Mouse (Mus musculus) neural tube, postnatal 0 days (tissue): Measurements from ENCODE around the gene Gm1110. TPM values are rescaled to one million over a fixed set of nuclear protein-coding genes. Genes with fewer than 3 reads are reported as not detected.

Source experiments
- polyA plus RNA-seq: library from polyadenylated mRNA; unstranded; fragments of >200 nt; fragmentation: Nextera tagmentation; extraction: Ambion mirVana; gene quantifications from 2 replicates; pipeline ENCODE4 v1.2.1, GENCODE M21; 2015

Gene Gm1110
- polyA plus RNA-seq = not detected in 2 replicates

GRCm38 (mm10) chr9:26922909-26923526 lies at the start of gene Gm1110:
TSS of gene Gm1110 (minus strand) at chr9:26923111.

GRCm38 (mm10) chr9:26860751-26861150 lies 62.2 kb downstream of the Gm1110 start, which contains the start of gene Glb1l3:
TSS of gene Glb1l3 (minus strand) at chr9:26860890.

Other genes starting within 250 kb of the Gm1110 start
- 37.1 and 44.2 TPM in 2 replicates for gene B3gat1, start 189.4 kb downstream of the Gm1110 start, polyA plus RNA-seq
- gene Glb1l2, start 116.6 kb downstream of the Gm1110 start, polyA plus RNA-seq = 1.8 and 2.0 TPM in 2 replicates
- not detected in 2 replicates for gene Glb1l3, start 62.2 kb downstream of the Gm1110 start, polyA plus RNA-seq
- gene Acad8, start 76.5 kb upstream of the Gm1110 start, polyA plus RNA-seq = 23.7 and 28.8 TPM in 2 replicates
- 140 and 141 TPM in 2 replicates for gene Thyn1, start 76.6 kb upstream of the Gm1110 start, polyA plus RNA-seq
- gene Vps26b, start 107.0 kb upstream of the Gm1110 start, polyA plus RNA-seq = 67.4 and 72.2 TPM in 2 replicates
- gene Ncapd3, start 107.1 kb upstream of the Gm1110 start, polyA plus RNA-seq = 8.0 and 8.7 TPM in 2 replicates
- 35.9 and 37.5 TPM in 2 replicates for gene Jam3, start 232.3 kb upstream of the Gm1110 start, polyA plus RNA-seq